Mouse (Mus musculus) erythroblast, embryonic 14.5 days (primary cell): Measurements from ENCODE around the gene Arhgap35. TPM values are rescaled to one million over a fixed set of nuclear protein-coding genes. Genes with fewer than 3 reads are reported as not detected.

Experiments used
- H3K27me3 ChIP-seq: 2 replicates; pipeline ENCODE4 v1.6.1; 2012; ENCODE audit warnings: inconsistent platforms; ENCODE audit not compliant: control insufficient read depth
- H3K36me3 ChIP-seq: 2 replicates; pipeline ENCODE4 v1.6.1; 2012; ENCODE audit warnings: mild to moderate bottlenecking, inconsistent platforms; ENCODE audit not compliant: control insufficient read depth
- H3K4me1 ChIP-seq: 2 replicates; pipeline ENCODE4 v1.6.1; 2012; ENCODE audit warnings: inconsistent platforms; ENCODE audit not compliant: control insufficient read depth
- H3K4me3 ChIP-seq: replicated peaks from 2 replicates; pipeline ENCODE3; 2012; ENCODE audit warnings: moderate library complexity, mild to moderate bottlenecking, inconsistent platforms
- H3K9me3 ChIP-seq: 2 replicates; pipeline ENCODE4 v1.6.1; 2012; ENCODE audit warnings: low read length, inconsistent platforms, mixed read lengths; ENCODE audit not compliant: control insufficient read depth
- GATA1 ChIP-seq: IDR thresholded peaks from 2 replicates; pipeline ENCODE4 v1.6.1; 2012; ENCODE audit warnings: low read length, inconsistent platforms, mixed read lengths
- TAL1 ChIP-seq: IDR thresholded peaks from 3 replicates; pipeline ENCODE4 v1.6.1; 2012; ENCODE audit warnings: low read length, inconsistent platforms, mixed read lengths
- polyA plus RNA-seq: library from polyadenylated mRNA; stranded (reverse); fragments of >175 nt; gene quantifications from 2 replicates; pipeline ENCODE4 v1.2.3, GENCODE M21; 2012

Arhgap35 gene
- polyA plus RNA-seq, 1 experiment: 0.04 TPM

DNA sequence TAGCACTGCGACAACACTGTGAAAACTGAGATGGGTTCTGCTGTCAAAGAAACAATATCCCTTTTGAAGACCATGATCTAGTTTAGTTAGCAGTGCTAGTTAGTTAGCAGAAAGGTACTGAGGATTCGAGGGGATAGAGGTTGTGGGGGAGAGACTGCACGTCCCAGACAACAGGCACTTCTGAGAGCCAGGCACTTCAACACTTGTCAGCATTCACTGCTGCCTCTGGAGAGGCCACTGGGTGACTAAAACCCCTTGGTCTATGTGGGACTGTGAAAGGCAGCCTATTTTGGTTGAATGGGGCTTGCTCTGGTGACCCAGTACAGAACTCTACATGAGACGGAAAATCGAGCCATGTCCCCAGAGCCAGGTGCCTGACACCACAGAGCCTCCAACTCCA, 97.6 kb downstream of the Arhgap35 start:
- H3K4me3 ChIP-seq: no peak overlapping the region
- peaks cover 5% of the 10 kb centered on the region for H3K36me3 ChIP-seq
- TF ChIP-seq GATA1: no peak
- TF ChIP-seq TAL1: no peak
- H3K27me3 ChIP-seq: no peaks in the 10 kb centered on the region
- H3K9me3 ChIP-seq: no peaks in the 10 kb centered on the region
- no peaks in the 10 kb centered on the region for H3K4me1 ChIP-seq

GRCm38 (mm10) chr7:16507284-16507683, 107.5 kb downstream of the Arhgap35 start:
- Histone ChIP-seq H3K4me3 (no peak overlapping the region), H3K4me1 (no peaks in the 10 kb centered on the region), H3K36me3 (peaks cover 14% of the 10 kb centered on the region), H3K9me3 (no peaks in the 10 kb centered on the region), H3K27me3 (no peaks in the 10 kb centered on the region)
- TF ChIP-seq TAL1: no peak
- TF ChIP-seq GATA1: no peak

- Histone ChIP-seq H3K4me1 (no peaks in the 10 kb centered on the region), H3K9me3 (no peaks in the 10 kb centered on the region), H3K36me3 (peaks cover 14% of the 10 kb centered on the region), H3K27me3 (no peaks in the 10 kb centered on the region), H3K4me3 (no peak overlapping the region)
- no peak for TF ChIP-seq TAL1
These were observed 109.6 kb downstream of the Arhgap35 start for GRCm38 (mm10) chr7:16505226-16505593.

DNA sequence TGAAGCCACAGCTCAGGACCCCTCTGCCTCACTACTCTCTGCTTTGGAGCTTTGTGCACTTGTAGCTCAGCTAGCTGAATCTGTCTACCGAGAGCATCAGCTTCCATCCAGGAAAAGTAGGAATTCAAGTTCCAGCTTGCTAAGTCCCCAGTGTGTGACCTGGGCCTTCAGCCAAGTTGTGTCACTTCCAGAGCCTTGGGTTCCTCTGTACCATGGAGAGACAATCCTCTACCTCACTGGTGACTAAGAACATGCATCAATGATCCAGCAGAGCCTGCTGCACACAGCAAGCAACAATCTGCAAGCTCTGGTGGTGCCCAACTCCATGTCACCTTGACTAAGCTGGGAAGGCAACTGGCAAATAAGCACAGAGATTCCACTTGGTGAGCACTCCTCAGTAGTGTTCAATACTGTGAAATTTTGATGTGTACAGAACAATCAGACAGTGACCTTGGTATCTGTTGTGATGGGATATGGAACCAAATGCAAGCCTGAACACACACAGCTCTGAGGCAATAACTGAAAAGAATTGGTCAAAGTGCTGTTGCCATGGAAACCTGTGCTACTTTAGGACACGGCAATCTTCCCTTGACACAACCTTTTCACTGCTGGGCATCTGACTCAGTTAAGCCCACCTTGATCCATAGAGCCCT, 110.1 kb downstream of the Arhgap35 start:
- no peaks in the 10 kb centered on the region for H3K4me1 ChIP-seq
- H3K4me3 ChIP-seq: no peak overlapping the region
- H3K9me3 ChIP-seq: no peaks in the 10 kb centered on the region
- H3K27me3 ChIP-seq: no peaks in the 10 kb centered on the region
- TF ChIP-seq TAL1 (no peak), GATA1 (no peak)
- H3K36me3 ChIP-seq: peaks cover 17% of the 10 kb centered on the region

GRCm38 (mm10) chr7:16501571-16501970, 113.2 kb downstream of the Arhgap35 start:
- TF ChIP-seq TAL1 (no peak), GATA1 (no peak)
- Histone ChIP-seq H3K4me3 (no peak overlapping the region), H3K36me3 (peaks cover 34% of the 10 kb centered on the region), H3K9me3 (no peaks in the 10 kb centered on the region), H3K27me3 (no peaks in the 10 kb centered on the region), H3K4me1 (no peaks in the 10 kb centered on the region)

- H3K27me3 ChIP-seq: no peaks in the 10 kb centered on the region
- TF ChIP-seq GATA1 (no peak), TAL1 (no peak)
- H3K9me3 ChIP-seq: no peaks in the 10 kb centered on the region
- peaks cover 37% of the 10 kb centered on the region for H3K36me3 ChIP-seq
- no peak overlapping the region for H3K4me3 ChIP-seq
- no peaks in the 10 kb centered on the region for H3K4me1 ChIP-seq
These were observed 115.1 kb downstream of the Arhgap35 start for GRCm38 (mm10) chr7:16499671-16500104.

- Histone ChIP-seq H3K9me3 (no peaks in the 10 kb centered on the region), H3K27me3 (no peaks in the 10 kb centered on the region), H3K4me3 (no peak overlapping the region), H3K4me1 (no peaks in the 10 kb centered on the region), H3K36me3 (peaks cover 28% of the 10 kb centered on the region)
- TF ChIP-seq GATA1: no peak
- TF ChIP-seq TAL1: no peak
These were observed 118.5 kb downstream of the Arhgap35 start for GRCm38 (mm10) chr7:16496260-16496659.

- no peak for TF ChIP-seq TAL1
- TF ChIP-seq GATA1: no peak
- peaks cover 23% of the 10 kb centered on the region for H3K36me3 ChIP-seq
- no peaks in the 10 kb centered on the region for H3K27me3 ChIP-seq
- H3K4me1 ChIP-seq: no peaks in the 10 kb centered on the region
- H3K4me3 ChIP-seq: no peak overlapping the region
- H3K9me3 ChIP-seq: no peaks in the 10 kb centered on the region
These were observed 121.4 kb downstream of the Arhgap35 start for GRCm38 (mm10) chr7:16493361-16493760.

- no peaks in the 10 kb centered on the region for H3K9me3 ChIP-seq
- H3K36me3 ChIP-seq: peaks cover 14% of the 10 kb centered on the region
- H3K4me1 ChIP-seq: no peaks in the 10 kb centered on the region
- no peak overlapping the region for H3K4me3 ChIP-seq
- TF ChIP-seq TAL1: no peak
- H3K27me3 ChIP-seq: no peaks in the 10 kb centered on the region
These were observed 122.6 kb downstream of the Arhgap35 start for GRCm38 (mm10) chr7:16492211-16492610.

DNA sequence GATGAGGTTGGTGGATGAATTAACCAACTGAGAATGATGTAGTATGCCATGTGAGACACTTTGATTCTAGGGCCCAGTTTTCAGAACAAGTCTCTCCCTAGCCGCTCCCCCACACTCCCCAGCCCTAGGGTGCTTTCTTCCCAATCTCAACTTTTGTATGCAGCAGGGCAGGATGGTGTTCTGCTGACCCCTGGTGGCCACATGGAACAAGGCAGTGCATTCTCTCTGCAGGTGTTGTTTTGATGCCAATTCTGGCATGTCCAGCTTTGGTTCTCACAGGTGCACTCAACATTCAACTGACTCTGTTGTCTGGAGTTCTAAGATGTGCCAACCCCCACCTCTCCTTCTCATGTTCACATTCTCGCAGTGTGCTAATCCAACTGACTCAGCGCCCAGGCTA, 123.0 kb downstream of the Arhgap35 start:
- Histone ChIP-seq H3K27me3 (no peaks in the 10 kb centered on the region), H3K9me3 (no peaks in the 10 kb centered on the region), H3K4me3 (no peak overlapping the region), H3K4me1 (no peaks in the 10 kb centered on the region), H3K36me3 (peaks cover 9% of the 10 kb centered on the region)
- TF ChIP-seq GATA1 (no peak), TAL1 (no peak)
